Mouse (Mus musculus) kidney, postnatal 36 days (tissue): Measurements from ENCODE around the gene Large2.
"Not testable (repeated sequence)": the region's sequence is repeated elsewhere in the genome, so short reads cannot be mapped to it uniquely, and the experiment has no call there.

Source experiments
- DNase-seq, 2 experiments: peaks; one replicate each; pipeline ENCODE4 v3.0.0; 2021 to 2022; ENCODE audit warnings: mixed read lengths in 2 of 2

Gene Large2

DNA sequence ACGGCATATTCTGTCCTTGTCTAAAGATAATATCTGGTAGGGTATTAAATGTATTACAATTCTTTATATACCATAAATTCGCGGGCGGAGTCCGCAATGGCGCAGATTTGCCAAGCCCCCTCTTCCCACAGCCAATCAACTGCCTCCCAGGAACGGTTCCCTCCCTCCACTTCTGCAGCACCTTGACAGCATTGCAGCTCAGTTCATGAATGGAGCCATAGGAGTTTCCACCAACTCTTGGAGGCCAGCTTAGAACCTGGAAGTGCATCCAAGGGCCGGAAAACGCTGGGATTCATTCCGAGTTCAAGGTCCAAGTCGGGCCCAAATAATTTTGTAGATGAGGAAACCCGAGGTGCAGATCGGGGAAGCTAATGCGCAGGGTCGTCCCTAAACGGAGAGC is at the start of gene Large2, which contains the start of gene Pex16:
Gene Large2, minus strand, starts transcription at position 356 of the 400 bp plus-strand sequence.
Gene Pex16, plus strand, starts transcription at position 163 of the 400 bp plus-strand sequence.
- DNase-seq = peak; percentile 47 to 59

DNA sequence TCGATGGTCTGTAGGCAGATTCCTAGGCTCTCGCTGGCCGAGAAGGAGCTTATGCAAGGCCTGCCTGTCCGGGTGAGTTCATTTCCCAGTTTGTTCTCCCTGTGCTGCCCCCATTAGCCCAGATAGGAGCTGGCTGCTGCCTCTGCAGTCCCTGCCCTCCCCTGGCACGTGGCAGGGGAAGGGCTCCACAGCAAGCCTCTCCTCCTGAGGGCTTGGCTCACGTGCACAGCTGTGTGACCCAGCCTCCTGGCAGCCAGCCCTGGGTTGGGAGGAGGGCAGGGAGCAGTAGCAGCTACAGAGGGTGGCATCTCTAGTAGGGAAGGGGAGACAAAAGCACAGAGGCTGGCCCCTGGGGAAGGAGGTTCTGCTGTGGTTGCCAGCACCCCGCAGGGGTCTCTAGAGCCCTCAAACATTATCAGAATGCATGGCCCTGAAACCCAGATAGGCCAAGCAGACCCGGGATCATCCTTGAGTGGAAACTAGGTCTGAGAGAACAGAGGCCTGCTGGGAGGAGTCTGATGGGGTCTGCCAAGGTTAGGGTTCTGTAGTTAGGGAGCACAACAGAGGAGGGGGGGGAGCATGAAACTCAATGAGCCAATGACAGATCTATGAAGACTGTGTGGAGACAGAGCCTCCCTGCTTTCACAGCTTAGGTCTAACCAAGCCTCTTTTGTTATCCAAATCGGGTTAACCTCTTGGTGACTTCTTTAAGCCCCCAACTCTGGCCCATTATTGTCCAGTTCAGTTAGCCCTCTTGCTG is 49.2 kb upstream of the Large2 start:
- DNase-seq = peak; percentile 98 to 99

DNA sequence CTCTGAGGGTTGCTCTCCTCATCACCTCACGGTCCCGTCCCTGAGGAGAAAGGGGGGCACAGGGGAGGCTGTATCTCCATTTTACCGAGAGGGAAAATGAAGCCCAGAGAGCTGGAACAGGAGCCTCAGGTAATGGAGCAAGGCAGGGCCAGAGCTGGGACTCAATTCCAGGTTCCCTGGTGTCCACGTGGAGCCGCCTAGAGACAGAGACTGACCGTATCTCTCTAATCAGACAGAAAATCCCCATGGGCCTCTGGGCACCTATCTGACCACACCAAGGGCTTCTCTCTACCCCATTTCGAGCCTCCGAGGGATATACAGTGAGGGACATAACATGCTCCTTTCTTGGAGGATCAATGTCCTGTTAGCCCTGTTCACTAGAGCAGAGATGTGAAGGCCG is 48.5 kb upstream of the Large2 start:
- no peak for DNase-seq

DNA sequence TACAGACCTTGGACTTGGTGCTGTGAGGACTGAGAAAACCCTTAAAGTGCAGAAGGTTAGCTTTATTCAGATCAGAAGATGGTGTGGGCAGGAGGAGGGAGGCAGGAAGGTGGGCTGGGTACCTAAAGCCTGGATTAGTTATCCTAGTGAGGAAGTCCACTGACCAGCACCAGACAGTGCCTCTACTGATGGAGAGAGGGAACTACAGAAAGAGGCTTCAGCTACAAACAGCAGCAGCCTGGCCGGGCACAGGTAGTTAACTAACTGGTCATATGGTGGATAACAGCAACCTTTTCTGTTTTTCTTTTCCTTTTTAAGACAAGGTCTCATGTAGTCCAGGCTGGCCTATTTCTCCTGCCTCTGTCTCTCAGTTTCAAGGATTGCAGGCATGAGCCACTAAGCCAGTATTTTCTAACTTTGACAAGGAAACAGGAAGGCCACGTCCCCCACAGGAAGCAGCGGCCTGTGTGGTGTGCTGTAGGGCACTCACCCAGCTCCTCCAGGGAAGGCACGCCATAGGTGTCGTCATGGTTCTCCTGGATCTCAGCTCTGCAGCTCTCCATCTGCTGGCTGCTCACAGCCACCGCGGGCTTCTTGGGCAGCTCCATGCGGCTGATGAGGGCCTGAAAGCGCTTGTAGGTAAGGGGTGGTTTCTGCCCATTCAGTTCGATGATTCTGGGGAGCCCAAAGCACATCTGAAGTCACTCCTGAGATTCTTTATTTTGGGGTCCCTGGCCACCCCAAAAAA is 47.9 kb upstream of the Large2 start:
- DNase-seq = peak in 1 of 2 experiments; percentile 50

DNA sequence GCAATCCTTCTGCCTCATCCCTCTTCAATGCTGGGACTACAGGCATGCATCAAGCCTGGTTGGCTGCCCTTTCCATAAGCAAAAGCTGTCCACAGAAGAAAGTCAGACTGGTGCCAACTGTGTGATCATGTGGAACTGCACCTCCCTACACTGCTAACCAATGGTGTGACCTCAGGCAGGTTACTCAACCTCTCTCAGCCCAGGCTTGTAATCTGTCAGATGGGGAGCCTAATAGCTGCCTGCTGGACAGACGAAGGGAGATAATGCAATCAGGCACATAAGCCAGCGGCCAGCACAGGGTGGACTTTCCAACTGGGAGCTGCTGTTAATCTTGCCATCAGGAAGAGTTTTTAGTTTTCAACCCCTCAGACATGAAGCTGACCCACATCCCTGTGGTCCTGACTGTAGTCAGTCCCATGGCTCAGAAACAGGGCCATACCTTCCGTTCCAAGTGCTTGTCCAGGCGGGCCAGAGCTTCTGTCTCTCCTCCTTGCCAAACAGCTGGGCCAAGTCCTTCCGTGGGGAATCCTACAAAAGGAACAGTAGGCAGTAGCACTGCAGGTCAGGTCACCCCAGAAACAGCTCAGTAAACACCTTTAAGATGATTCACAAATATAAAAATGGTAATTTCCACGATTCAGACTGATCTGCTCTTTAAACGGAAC is 47.2 kb upstream of the Large2 start:
- peak; percentile 53 to 79 for DNase-seq

DNA sequence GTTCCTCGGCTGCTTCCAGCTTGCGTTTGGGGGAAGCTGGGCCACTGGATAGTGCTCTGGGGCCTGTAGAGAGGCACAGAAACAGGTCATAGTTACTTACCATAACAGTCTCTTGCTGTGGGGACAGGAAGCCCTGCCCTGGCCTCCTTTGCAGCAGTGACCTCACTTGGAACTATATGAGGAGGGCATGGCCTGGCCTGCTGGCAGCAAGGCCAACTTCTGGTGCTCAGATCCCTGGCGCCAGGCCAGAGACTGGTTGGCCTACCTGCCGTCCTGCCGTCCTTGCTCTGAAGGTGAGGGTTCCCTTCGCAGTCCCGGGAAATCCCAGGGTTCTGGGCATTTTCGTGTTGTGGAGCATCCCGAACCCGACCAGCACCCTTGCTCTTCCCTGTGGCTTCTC is 37.0 kb upstream of the Large2 start:
- peak in 1 of 2 experiments; percentile 69 for DNase-seq

DNA sequence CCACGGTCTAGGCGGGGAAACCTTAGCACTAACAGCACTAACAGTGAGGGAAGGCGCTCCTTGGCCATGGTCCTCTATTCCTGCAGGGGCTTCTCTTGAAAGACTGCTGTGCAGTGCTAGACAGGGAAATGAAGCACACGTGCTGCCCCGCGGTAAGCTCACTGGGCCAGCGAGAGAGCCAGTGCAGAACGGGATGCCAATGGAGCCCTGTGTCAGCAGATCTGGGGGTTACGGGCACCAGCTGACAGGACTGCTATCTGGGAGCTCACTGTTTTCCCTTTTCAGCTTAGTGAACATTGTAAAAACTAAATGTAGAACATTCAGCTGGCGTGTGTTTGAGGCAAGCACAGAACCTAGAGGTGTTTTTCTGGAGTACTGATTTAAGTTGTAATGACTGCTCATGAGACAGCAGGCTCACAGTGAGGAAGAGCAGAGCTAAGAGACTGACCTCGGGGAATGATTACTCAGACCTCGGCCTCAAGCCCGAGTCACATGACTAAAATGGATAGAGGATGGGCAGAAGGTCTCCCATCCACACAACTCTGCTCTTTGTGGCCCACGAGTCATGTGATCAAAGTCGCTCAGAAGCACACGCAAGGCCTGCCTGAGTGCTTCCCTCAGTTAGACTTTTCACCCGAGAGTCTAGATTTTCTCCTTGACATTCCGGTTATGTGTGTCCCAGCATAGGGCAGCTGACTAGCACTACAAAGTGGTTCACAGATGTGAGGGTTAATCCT is 33.8 kb upstream of the Large2 start:
- peak; percentile 68 to 75 for DNase-seq

DNA sequence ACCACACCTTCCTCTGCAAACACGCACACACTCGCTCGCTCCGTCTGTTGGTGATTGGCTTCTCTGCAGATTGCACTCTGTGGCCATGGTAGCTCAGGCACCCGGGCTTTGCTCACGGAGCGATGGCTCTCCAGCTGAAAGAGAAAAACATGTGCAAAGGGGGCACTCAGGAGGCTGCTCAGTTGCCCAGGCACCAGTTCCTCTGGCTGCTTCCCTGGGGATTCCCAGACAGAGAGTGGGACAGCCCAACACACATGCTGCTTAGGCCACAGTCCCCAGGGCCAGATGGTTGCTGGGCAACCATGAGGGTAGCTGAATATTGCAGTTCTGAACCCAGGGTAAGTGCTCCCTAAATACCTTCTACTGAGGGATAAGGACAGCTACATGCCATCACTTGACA is 31.0 kb upstream of the Large2 start:
- DNase-seq = no peak

DNA sequence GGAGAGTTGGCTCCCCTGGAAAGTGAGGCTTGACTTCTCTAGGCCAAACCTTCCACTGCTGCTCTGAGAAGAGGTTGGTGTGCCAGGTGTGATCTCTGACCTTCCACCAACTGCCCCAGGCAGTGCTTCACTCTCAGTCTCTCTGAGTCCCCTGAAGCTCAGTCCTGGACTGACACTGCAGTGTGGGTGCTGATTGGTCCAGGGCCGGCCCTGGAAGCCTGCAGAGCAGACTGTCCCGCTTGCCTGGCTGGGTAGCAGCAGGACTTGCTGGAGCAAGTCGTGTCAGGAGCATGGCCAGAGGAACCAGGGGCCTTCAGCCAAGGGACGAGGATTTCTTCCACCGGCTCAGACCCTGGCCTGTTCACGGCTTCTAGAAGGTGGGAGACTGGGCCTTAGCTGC is 30.1 kb upstream of the Large2 start:
- DNase-seq = no peak

DNA sequence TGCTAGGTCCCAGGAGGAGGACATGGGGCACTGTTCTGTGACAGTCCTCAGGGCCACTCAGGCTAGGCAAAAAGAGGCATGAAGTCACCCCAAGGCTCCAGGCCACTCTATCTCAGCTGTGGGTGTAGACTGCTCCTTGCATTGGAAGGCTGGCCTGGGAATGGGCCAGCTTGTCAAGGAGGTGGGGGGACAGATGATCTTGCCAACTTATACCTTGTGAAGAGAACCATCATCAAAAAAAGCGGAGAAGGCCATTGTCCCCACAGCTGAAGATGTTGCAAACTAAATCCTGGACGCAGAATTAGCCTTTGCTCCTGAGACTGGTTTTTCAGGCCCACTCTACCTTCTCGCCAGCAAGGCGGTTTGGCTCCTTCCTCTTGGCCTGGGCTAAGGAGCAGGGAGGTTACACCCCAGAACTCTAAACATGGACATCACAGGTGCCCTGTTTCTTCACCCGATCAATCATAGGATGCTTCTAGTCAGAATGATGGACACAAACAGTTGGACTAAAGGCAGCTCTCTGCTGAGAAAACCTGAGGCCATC is 29.2 kb upstream of the Large2 start:
- no peak for DNase-seq

DNA sequence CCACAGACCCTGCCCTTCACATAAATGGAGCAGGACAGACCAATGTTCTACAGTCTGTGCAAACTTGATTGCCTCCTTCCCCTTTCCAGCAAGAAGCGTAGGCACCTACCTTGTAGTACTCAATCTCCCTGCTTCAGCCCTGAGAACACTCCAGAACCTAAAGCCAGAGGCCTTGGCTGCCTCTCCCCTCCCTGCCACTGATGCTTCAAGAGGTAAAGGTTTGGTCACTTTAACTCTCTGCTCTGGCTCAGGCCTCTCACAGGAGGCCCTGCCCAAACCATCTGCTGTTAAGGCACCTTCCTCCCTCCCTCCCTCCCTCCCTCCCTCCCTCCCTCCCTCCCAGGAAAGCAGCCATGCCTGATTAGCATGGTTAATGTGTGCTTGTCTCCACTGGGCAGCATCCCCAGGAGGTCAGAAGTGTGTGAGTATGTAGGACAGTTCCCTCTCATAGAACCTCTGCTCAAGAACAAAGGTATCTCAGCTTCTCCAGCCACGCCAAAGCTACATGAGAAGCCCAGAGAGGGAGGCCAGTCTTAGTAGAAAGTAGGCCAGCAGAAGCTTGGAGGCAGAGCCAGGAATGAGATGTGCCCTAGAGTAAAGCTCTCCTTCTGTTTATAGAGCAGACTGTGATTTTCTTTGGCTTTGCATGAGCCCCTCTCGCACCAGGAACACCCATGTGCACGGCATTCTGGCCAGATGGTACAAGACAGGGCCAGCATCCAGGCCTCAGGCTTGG is 28.1 kb upstream of the Large2 start:
- peak; percentile 65 to 76 for DNase-seq

DNA sequence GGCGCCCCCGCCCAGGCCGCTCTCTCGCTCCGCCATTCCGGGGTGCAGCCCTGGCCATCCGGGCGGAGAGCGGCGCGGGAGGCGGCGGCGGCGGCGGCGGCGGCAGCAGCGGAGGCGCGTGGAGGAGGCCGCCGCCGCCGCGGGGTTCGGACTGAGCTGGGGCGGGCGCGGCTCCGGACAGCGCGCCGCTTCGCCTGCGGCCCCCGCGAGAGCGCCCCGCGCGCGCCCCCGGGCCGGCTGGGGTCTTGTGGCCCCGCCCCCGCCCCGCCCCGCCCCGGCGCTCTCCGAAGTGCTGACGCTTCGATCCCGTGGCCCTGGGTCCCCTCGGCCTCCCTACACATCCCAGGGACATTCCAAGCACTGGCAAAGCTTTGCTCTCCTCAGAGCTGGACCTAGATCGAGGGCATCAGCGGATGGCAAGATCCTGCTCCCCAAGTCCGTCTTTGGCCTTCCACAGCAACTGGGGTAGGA is 26.5 kb upstream of the Large2 start, which contains the start of gene Mapk8ip1:
Gene Mapk8ip1, minus strand, starts transcription at position 173 of the 471 bp plus-strand sequence.
- DNase-seq = peak in 1 of 2 experiments; percentile 52

DNA sequence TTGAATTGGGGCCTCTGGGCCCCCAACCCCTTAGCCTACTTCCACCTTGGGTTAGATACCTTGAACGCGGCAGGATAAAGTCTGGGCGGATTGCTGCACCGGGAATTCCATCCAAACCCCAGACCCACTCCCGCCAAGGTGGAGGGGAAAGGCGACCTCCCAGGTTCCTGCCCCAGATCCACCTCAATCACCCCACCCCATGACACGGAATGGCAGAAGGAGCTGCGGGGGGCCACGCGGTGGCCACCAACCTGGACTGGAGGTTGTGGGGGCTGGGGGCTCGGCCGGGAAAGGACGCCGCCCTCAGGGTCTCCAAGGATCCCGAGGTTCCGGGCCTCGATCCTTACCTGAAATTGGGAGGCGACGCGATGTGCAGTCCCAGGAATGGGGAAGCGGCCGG is 26.0 kb upstream of the Large2 start:
- DNase-seq = no peak

DNA sequence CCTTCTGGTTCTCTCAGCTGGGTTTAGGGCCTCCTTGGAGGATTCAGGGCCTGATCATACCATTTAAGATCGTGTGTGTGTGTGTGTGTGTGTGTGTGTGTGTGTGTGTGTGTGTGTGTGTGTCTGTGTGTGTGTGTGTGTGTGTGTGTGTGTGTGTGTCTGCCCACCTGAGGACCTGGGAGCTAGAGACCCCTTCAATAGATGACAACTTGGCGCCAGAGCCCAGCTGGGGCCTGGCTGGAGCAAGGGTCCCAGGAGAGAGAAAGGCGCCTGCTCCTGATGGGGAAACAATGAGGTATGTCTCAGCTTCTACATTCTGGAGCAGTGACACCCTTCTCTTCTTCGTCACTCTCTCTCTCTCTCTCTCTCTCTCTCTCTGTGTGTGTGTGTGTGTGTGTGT is 25.2 kb upstream of the Large2 start:
- DNase-seq = not testable (repeated sequence)

DNA sequence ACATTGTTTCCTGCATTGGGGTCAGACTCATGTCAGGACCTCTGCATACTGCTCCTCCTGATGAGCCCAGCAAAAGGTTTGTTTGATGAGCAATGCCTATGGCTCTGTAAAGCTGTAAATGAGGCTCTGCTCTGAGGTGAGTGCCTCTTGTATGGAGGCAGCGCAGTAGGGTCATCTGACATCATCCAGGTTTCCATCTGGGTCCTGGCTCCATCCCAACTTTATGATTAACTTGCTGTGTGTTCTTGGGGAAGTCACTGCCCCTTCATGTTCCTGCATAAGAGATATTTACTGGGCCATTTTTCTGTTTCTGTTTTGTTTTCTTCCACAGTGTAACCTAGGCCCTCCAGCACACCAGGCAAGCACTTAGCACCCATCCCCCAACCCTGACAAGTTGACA is 22.8 kb upstream of the Large2 start:
- no peak for DNase-seq

DNA sequence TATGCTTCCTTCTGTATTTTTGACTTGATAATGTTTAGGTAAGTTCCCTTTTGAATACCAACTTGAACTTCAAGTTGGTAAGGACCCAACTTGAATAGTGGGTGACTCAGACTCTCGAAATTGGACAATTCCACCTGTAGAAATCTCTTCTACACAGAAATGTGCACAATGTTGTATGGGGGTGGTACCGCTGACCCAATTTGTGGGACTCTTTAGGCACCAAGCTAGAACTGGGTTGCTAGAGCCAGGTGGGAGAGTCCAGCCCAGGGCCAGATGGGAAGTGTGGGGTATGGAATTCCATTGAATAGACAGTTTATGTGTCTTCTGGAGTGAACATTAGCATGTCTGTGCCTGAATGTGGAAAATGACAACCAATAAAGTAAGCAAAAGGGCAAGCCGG is 20.9 kb upstream of the Large2 start:
- DNase-seq = no peak

DNA sequence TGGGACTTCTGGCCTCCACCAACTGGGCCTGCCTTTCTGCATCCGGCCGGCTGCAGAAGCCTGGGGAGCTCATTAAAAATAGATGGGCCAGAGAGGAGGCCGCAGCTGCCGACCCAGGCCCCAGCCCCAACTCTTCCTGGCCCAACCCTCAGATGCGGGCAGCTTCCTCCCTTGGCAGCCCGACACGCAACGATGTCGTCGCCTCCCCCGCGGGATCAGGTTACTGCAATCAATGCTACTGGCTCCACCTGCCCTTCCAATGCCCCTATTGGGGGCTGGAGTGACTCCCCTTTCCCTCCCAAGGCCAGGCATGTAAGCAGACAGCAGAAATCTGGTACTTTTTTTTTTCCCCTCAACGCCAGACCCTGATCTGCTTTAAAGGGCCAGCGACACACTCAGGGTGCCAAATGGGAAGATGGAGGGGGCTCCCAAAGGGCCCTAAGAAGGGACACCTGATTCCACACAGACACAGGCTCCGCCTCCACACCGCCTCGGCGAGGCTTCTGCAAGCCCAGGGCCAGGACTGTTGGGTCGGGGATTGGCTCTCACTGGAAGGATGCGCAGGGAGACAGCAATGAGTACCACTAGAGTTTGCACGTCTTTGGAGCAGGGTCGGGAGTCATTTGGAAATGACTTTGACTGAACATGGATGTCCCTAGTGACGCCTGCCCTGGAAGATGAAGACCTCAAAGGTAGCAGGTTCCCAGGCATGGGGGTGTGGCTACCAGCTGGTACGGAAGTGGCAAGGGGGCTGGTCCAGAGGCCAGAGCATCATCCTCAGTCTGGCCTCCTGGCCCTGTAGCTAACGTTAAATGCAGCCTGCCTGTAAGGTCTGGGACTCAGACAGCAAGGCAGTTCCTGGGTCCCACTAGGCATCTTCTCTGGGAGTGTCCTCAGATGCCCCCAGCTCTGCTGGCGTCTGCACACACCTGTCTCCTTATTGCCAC is 17.9 kb upstream of the Large2 start:
- no peak for DNase-seq

DNA sequence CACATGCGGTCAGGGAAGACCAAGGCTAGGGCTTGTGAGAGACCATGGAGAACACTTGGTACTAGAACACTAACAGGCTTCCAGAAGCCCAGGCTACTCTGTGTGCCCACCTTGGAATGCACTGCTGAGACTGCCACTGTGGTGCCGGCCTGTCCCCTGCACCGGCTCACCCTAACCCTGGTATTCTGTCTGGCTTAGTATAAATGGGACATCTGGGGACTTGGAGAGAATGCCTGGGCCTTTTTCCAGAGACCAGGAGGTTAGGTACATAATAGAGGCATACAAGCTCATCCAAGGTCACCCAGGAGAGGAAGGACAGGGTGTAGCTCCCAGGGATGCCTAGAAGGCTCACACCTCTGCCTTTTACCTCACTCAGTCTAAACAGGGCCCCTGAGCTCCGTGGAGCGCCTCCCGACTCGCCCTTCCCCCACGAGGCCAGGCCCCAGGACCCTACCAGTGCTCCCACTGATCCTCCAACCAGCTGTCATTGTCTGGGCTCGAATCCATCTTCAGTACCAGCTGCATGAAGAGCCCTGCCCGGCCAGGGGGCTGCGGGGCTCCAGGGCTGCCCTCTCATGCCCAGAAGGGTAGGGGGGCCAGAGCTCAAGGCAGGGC is 17.1 kb upstream of the Large2 start:
- no peak for DNase-seq

DNA sequence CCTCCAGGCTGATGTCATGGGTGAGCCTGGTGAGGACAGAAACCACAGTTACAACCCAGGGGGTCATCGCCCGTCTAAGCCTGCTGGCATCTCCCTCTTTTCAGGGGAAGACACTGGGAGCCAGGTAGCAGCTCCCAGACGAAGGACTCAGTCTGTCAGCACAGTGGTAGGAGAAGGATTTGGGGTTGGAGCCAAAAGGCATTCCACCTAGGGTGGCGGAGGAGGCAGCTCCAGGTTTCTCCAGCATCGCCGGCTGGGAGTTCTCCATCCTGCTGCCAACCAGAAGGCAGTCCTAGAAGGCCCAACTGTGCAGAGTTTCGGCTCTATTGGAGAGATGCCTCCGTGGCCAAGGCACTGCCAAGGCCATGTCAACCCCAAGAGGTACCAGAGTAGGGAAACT is 16.4 kb upstream of the Large2 start:
- no peak for DNase-seq
